21 mouse cellular contexts compared by ENCODE assay signal in genomic region chr2:49860969-49861592, GRCm38 (mm10).
DNase-seq lines count a peak whose midpoint lies in the region; ATAC-seq and TF ChIP-seq lines count a peak whose summit lies in the region.
"Had no signal": no experiment of that assay in that cellular context is flagged by ENCODE, and none has a peak within 500 bp of the region (broad histone marks: within the 10 kb centered on the region; RNA-seq: fewer than 3 reads in every experiment).

No protein-coding gene starts in this region.

- H3K27me3 ChIP-seq in heart, embryonic 13.5 days (replicated peaks): peaks cover 3% of the 10 kb centered on the region; the same call in 1 of the 2 replicates
- peaks cover 2% of the 10 kb centered on the region; the same call in 1 of the 2 replicates for H3K27me3 ChIP-seq in heart, adult 2 months (ENCODE audit: control insufficient read depth, insufficient read depth, low read length)
- peaks cover 10% of the 10 kb centered on the region; the same call in 1 of the 2 replicates for H3K27me3 ChIP-seq in lung, embryonic 15.5 days
- H3K27me3 ChIP-seq in intestine, embryonic 15.5 days (replicated peaks): no peaks in the 10 kb centered on the region
- H3K27me3 ChIP-seq: hindbrain, embryonic 13.5 days had no signal

- 17% methylated on average over 11 of the region's 12 CpGs for WGBS in heart, embryonic 13.5 days
- 33% methylated on average over 10 of the region's 12 CpGs for WGBS in heart, adult 2 months
- WGBS in lung, embryonic 15.5 days: 20% methylated on average over 10 of the region's 12 CpGs
- 12% methylated on average over 11 of the region's 12 CpGs for WGBS in intestine, embryonic 15.5 days

- H3K4me1 ChIP-seq in heart, embryonic 13.5 days: peaks cover 6% of the 10 kb centered on the region
- no peaks in the 10 kb centered on the region for H3K4me1 ChIP-seq in heart, adult 2 months (ENCODE audit: control insufficient read depth, insufficient read depth, low read length)
- H3K4me1 ChIP-seq in lung, embryonic 15.5 days: no peaks in the 10 kb centered on the region
- H3K4me1 ChIP-seq in intestine, embryonic 15.5 days (replicated peaks): 0 out of 2 replicates have a peak, but pooled peaks cover 3% of the 10 kb centered on the region
- H3K4me1 ChIP-seq: megakaryocyte, embryonic 14.5 days had no signal

- peak overlapping the region; percentile 18; the same call in 1 of the 2 replicates for H3K4me2 ChIP-seq in heart, embryonic 13.5 days
- H3K4me2 ChIP-seq in lung, embryonic 15.5 days: peak overlapping the region; percentile 39
- H3K4me2 ChIP-seq in intestine, embryonic 15.5 days (replicated peaks): peak overlapping the region; percentile 34; the same call in 1 of the 2 replicates
- H3K4me2 ChIP-seq: hindbrain, embryonic 13.5 days; limb, embryonic 13.5 days had no signal

- no peak for TF ChIP-seq CTCF in heart, adult 2 months (IDR thresholded peaks at IDR 0.05)

- no peak overlapping the region for H3K27ac ChIP-seq in heart, embryonic 13.5 days (replicated peaks)
- no peak overlapping the region for H3K27ac ChIP-seq in heart, adult 2 months
- no peak overlapping the region for H3K27ac ChIP-seq in lung, embryonic 15.5 days
- no peak overlapping the region for H3K27ac ChIP-seq in intestine, embryonic 15.5 days
- H3K27ac ChIP-seq: hindbrain, embryonic 13.5 days; layer of hippocampus, adult 2 months; limb, embryonic 13.5 days; liver, embryonic 14.5 days had no signal

- H3K4me3 ChIP-seq in heart, embryonic 13.5 days: no peak overlapping the region
- no peak overlapping the region for H3K4me3 ChIP-seq in heart, adult 2 months
- 0 out of 2 replicates have a peak overlapping the region, but pooled peaks have one; percentile 7 for H3K4me3 ChIP-seq in lung, embryonic 15.5 days
- no peak overlapping the region; the same call in 1 of the 2 replicates for H3K4me3 ChIP-seq in intestine, embryonic 15.5 days (replicated peaks)
- H3K4me3 ChIP-seq: hindbrain, embryonic 13.5 days; layer of hippocampus, adult 2 months; limb, embryonic 13.5 days; megakaryocyte, embryonic 14.5 days had no signal

- TF ChIP-seq POLR2A in heart, adult 2 months (IDR thresholded peaks at IDR 0.05; ENCODE audit: insufficient read depth, low read depth, low read length): no peak

- no peak for TF ChIP-seq EP300 in heart, adult 2 months (IDR thresholded peaks at IDR 0.05; ENCODE audit: insufficient read depth, low read depth, low read length)

- no peaks in the 10 kb centered on the region for H3K79me2 ChIP-seq in heart, adult 2 months (replicated peaks; ENCODE audit: control insufficient read depth, insufficient read depth, low read length)

- H3K9ac ChIP-seq in heart, embryonic 13.5 days: no peak overlapping the region
- H3K9ac ChIP-seq in heart, adult 2 months (ENCODE audit: low read depth, low read length): no peak overlapping the region
- H3K9ac ChIP-seq in lung, embryonic 15.5 days: no peak overlapping the region
- H3K9ac ChIP-seq in intestine, embryonic 15.5 days: no peak overlapping the region
- H3K9ac ChIP-seq: hindbrain, embryonic 13.5 days; limb, embryonic 13.5 days; liver, embryonic 14.5 days had no signal

- no peaks in the 10 kb centered on the region for H3K9me3 ChIP-seq in heart, embryonic 13.5 days
- H3K9me3 ChIP-seq in lung, embryonic 15.5 days: no peaks in the 10 kb centered on the region
- H3K9me3 ChIP-seq in intestine, embryonic 15.5 days: no peaks in the 10 kb centered on the region
- H3K9me3 ChIP-seq: hindbrain, embryonic 13.5 days; limb, embryonic 13.5 days; megakaryocyte, embryonic 14.5 days had no signal

- intact Hi-C loops in heart, adult 2 months (cut with DNase I): no loop called here
- intact Hi-C loops in left cerebral cortex, postnatal 36 days (cut with DNase I): no loop called here

- no peaks in the 10 kb centered on the region for H3K36me3 ChIP-seq in heart, embryonic 13.5 days
- no peaks in the 10 kb centered on the region for H3K36me3 ChIP-seq in heart, adult 2 months (ENCODE audit: control insufficient read depth, insufficient read depth, low read length)
- no peaks in the 10 kb centered on the region for H3K36me3 ChIP-seq in lung, embryonic 15.5 days
- no peaks in the 10 kb centered on the region for H3K36me3 ChIP-seq in intestine, embryonic 15.5 days
- H3K36me3 ChIP-seq: hindbrain, embryonic 13.5 days; limb, embryonic 13.5 days had no signal

- ATAC-seq in heart, embryonic 13.5 days (ENCODE audit: extremely low read depth, insufficient number of reproducible peaks, low FRiP score, low TSS enrichment): no peak
- peak; percentile 19; the same call in 1 of the 2 replicates for ATAC-seq in lung, embryonic 15.5 days (ENCODE audit: borderline replicate concordance, extremely low read depth, low FRiP score, low TSS enrichment)
- ATAC-seq in intestine, embryonic 15.5 days: peak; percentile 66
- ATAC-seq: activated CD4-positive, CD25-positive, alpha-beta regulatory T cell, adult 4 months; forebrain, embryonic 16.5 days; midbrain, embryonic 16.5 days had no signal

- no peak for DNase-seq in heart, adult 2 months
- DNase-seq in lung, postnatal 4 days: no peak
- DNase-seq in yolk sac, embryonic 10.5 days (ENCODE audit: low spot score): peak; percentile 31
- no peak for DNase-seq in left cerebral cortex, postnatal 36 days (ENCODE audit: low spot score in 2 of 2)
- DNase-seq: adrenal gland, postnatal 25 days; cerebellum, adult 2 months; heart, adult 11 months; kidney, adult 11 months; retina, postnatal 1 day; right cerebral cortex, postnatal 4 days had no signal
